Mouse (Mus musculus) C2C12 (cell line): ENCODE data around the gene Tmsb10.

Experiments used
- CEBPB ChIP-seq: IDR thresholded peaks from one replicate; pipeline ENCODE4 v1.6.1; 2011; ENCODE audit warnings: low read depth, mild to moderate bottlenecking, control low read depth, moderate library complexity
- CTCF ChIP-seq: IDR thresholded peaks from one replicate; pipeline ENCODE4 v1.5.1; 2011; ENCODE audit not compliant: control insufficient read depth, insufficient read depth, insufficient read length
- FOSL1 ChIP-seq: IDR thresholded peaks from one replicate; pipeline ENCODE4 v1.8.0; 2011; ENCODE audit warnings: mild to moderate bottlenecking, low read length; ENCODE audit not compliant: poor library complexity, insufficient read depth, severe bottlenecking
- MYOD1 ChIP-seq: IDR thresholded peaks from one replicate; pipeline ENCODE4 v1.6.1; 2011; ENCODE audit warnings: low read depth; ENCODE audit not compliant: control insufficient read depth, insufficient read length
- MYOG ChIP-seq: IDR thresholded peaks from one replicate; pipeline ENCODE4 v1.6.1; 2011; ENCODE audit not compliant: control insufficient read depth, insufficient read length; ENCODE audit errors: extremely low read depth
- USF1 ChIP-seq: IDR thresholded peaks from one replicate; pipeline ENCODE4 v1.6.1; 2011; ENCODE audit warnings: low read depth, mild to moderate bottlenecking, control low read depth, moderate library complexity

GRCm38 (mm10) chr6:72993054-72993687 is 34.6 kb upstream of the Tmsb10 start:
- no peak for TF ChIP-seq MYOD1
- TF ChIP-seq CTCF, result no peak
- TF ChIP-seq USF1, result no peak
- TF ChIP-seq FOSL1, result no peak
- TF ChIP-seq MYOG, result no peak
- no peak for TF ChIP-seq CEBPB
